Mouse (Mus musculus): Measurements from ENCODE around the gene Prpsap1.

DNA sequence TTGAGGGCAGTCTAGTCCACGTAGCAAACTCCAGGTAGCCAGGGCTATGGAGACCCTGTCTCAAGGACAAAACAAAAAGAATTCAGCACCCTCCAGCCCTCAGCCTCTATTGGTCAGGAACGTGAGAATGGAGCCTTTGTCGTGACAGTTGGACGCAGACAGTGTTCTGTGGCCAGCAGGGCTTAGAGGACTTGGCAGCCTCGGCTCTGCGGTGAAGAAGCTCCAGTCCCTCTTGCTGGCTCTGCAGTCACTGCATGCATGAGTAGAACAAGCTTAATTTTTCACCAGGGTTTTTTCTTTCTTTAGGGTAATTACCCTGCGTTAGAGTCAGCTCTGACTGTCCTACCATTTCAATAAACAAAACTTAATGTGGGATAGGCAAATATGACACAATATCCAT is 12.2 kb downstream of the Prpsap1 start:
- TF ChIP-seq SMC3 (IDR thresholded peaks at IDR 0.05; ENCODE audit: low read depth, low read length) (no peak), EP300 (IDR thresholded peaks at IDR 0.05; ENCODE audit: low read length) (no peak), POLR2A (IDR thresholded peaks at IDR 0.05; ENCODE audit: low read depth, low read length) (no peak), CTCF (conservative IDR thresholded peaks at IDR 0.05 in 1 of 2, IDR thresholded peaks at IDR 0.05 in 1 of 2; ENCODE audit: low read depth in 2 of 2, low read length in 2 of 2) (no peak), JUN (IDR thresholded peaks at IDR 0.05; ENCODE audit: insufficient read depth, low read depth, low read length) (no peak), POLR2AphosphoS2 (IDR thresholded peaks at IDR 0.05; ENCODE audit: low read depth, low read length) (no peak), MAZ (IDR thresholded peaks at IDR 0.05; ENCODE audit: low read depth, low read length) (no peak), TBP (conservative IDR thresholded peaks at IDR 0.05; ENCODE audit: low read depth, low read length) (no peak), MYC (IDR thresholded peaks at IDR 0.05; ENCODE audit: low read depth, low read length) (no peak), KAT2A (IDR thresholded peaks at IDR 0.05; ENCODE audit: insufficient replicate concordance, low read length) (no peak), MAFK (IDR thresholded peaks at IDR 0.05; ENCODE audit: insufficient replicate concordance, low read length) (no peak), NELFE (IDR thresholded peaks at IDR 0.05; ENCODE audit: low read depth, low read length) (no peak), CHD1 (IDR thresholded peaks at IDR 0.05; ENCODE audit: low read depth, low read length) (no peak), CHD2 (IDR thresholded peaks at IDR 0.05; ENCODE audit: low read length) (no peak)

All from CH12.LX (cell line).